In genomic region chr2:65311250-65311649, GRCm38 (mm10) we compare ENCODE assay signal across 24 mouse cellular contexts. TPM values are rescaled to one million over a fixed set of nuclear protein-coding genes. Genes with fewer than 3 reads are reported as not detected.
DNase-seq lines count a peak whose midpoint lies in the region; ATAC-seq and TF ChIP-seq lines count a peak whose summit lies in the region.
"Had no signal": no experiment of that assay in that cellular context is flagged by ENCODE, and none has a peak within 500 bp of the region (broad histone marks: within the 10 kb centered on the region; RNA-seq: fewer than 3 reads in every experiment).

No protein-coding gene starts in this region.

- no peak overlapping the region for H3K4me3 ChIP-seq in hindbrain, postnatal 0 days (ENCODE audit: low read length)
- H3K4me3 ChIP-seq in hindbrain, embryonic 12.5 days: no peak overlapping the region
- no peak overlapping the region for H3K4me3 ChIP-seq in midbrain, postnatal 0 days (ENCODE audit: low read depth, low read length)
- H3K4me3 ChIP-seq in midbrain, embryonic 13.5 days (replicated peaks): no peak overlapping the region
- H3K4me3 ChIP-seq: embryonic facial prominence, embryonic 10.5 days; embryonic facial prominence, embryonic 12.5 days; forebrain, embryonic 13.5 days; forebrain, embryonic 15.5 days had no signal

- 74% methylated on average over 3 of the region's 3 CpGs for WGBS in hindbrain, postnatal 0 days
- WGBS in hindbrain, embryonic 12.5 days: 70% methylated on average over 3 of the region's 3 CpGs
- 49% methylated on average over 3 of the region's 3 CpGs for WGBS in midbrain, postnatal 0 days
- WGBS in midbrain, embryonic 13.5 days: 53% methylated on average over 3 of the region's 3 CpGs

- H3K4me1 ChIP-seq in hindbrain, postnatal 0 days (ENCODE audit: insufficient read depth, low read length): no peaks in the 10 kb centered on the region
- H3K4me1 ChIP-seq in hindbrain, embryonic 12.5 days: no peaks in the 10 kb centered on the region
- H3K4me1 ChIP-seq in midbrain, postnatal 0 days (ENCODE audit: insufficient read depth, low read length): no peaks in the 10 kb centered on the region
- no peaks in the 10 kb centered on the region for H3K4me1 ChIP-seq in midbrain, embryonic 13.5 days (replicated peaks)
- H3K4me1 ChIP-seq: embryonic facial prominence, embryonic 10.5 days; embryonic facial prominence, embryonic 12.5 days; forebrain, embryonic 13.5 days; forebrain, embryonic 15.5 days had no signal

- TF ChIP-seq CTCF in hindbrain, postnatal 0 days (IDR thresholded peaks at IDR 0.05; ENCODE audit: low read depth): no peak
- TF ChIP-seq CTCF in midbrain, postnatal 0 days (IDR thresholded peaks at IDR 0.05): no peak

- H3K9ac ChIP-seq in hindbrain, postnatal 0 days (replicated peaks; ENCODE audit: low read length): no peak overlapping the region
- no peak overlapping the region for H3K9ac ChIP-seq in hindbrain, embryonic 12.5 days
- H3K9ac ChIP-seq in midbrain, postnatal 0 days (replicated peaks; ENCODE audit: low read length, poor library complexity, severe bottlenecking): no peak overlapping the region
- no peak overlapping the region for H3K9ac ChIP-seq in midbrain, embryonic 13.5 days (replicated peaks)
- H3K9ac ChIP-seq: embryonic facial prominence, embryonic 12.5 days; forebrain, embryonic 13.5 days; forebrain, embryonic 15.5 days had no signal

- H3K4me2 ChIP-seq in hindbrain, postnatal 0 days (ENCODE audit: low read depth, low read length): no peak overlapping the region
- H3K4me2 ChIP-seq in hindbrain, embryonic 12.5 days (replicated peaks): no peak overlapping the region
- no peak overlapping the region for H3K4me2 ChIP-seq in midbrain, postnatal 0 days (ENCODE audit: low read depth, low read length, poor library complexity, severe bottlenecking)
- no peak overlapping the region for H3K4me2 ChIP-seq in midbrain, embryonic 13.5 days (replicated peaks)
- H3K4me2 ChIP-seq: embryonic facial prominence, embryonic 12.5 days; forebrain, embryonic 13.5 days; forebrain, embryonic 15.5 days had no signal

- no peak overlapping the region for H3K27ac ChIP-seq in hindbrain, postnatal 0 days
- H3K27ac ChIP-seq in hindbrain, embryonic 12.5 days: no peak overlapping the region
- no peak overlapping the region for H3K27ac ChIP-seq in midbrain, postnatal 0 days (ENCODE audit: low read depth, low read length)
- H3K27ac ChIP-seq in midbrain, embryonic 13.5 days: no peak overlapping the region
- H3K27ac ChIP-seq: embryonic facial prominence, embryonic 10.5 days; embryonic facial prominence, embryonic 12.5 days; forebrain, embryonic 13.5 days; forebrain, embryonic 15.5 days had no signal

- H3K27me3 ChIP-seq in hindbrain, postnatal 0 days (ENCODE audit: insufficient read depth, low read length): no peaks in the 10 kb centered on the region
- H3K27me3 ChIP-seq in hindbrain, embryonic 12.5 days: no peaks in the 10 kb centered on the region
- H3K27me3 ChIP-seq in midbrain, postnatal 0 days (ENCODE audit: insufficient read depth, low read length): no peaks in the 10 kb centered on the region
- no peaks in the 10 kb centered on the region for H3K27me3 ChIP-seq in midbrain, embryonic 13.5 days
- H3K27me3 ChIP-seq: CH12.LX; embryonic facial prominence, embryonic 12.5 days; forebrain, embryonic 13.5 days; forebrain, embryonic 15.5 days; Patski had no signal

- no peak for DNase-seq in hindbrain, postnatal 0 days (ENCODE audit: low spot score)
- DNase-seq in midbrain, postnatal 0 days (ENCODE audit: low spot score): peak; percentile 5
- peak; percentile 32 to 37 for DNase-seq in right cerebral cortex, postnatal 10 days (ENCODE audit: low spot score in 2 of 2)
- DNase-seq in right cerebral cortex, adult 2 months (ENCODE audit: low spot score in 2 of 2): no peak
- DNase-seq: adrenal gland, adult 8-10 months; adrenal gland, postnatal 14 days; adrenal gland, postnatal 36 days; B cell, adult 2 months; cerebellum, adult 11-12 months; cerebellum, adult 2 months; cerebellum, adult 9-10 months; cerebellum, postnatal 10 days; cerebellum, postnatal 25 days had no signal

- H3K36me3 ChIP-seq in hindbrain, postnatal 0 days (ENCODE audit: insufficient read depth, low read length): no peaks in the 10 kb centered on the region
- H3K36me3 ChIP-seq in hindbrain, embryonic 12.5 days: no peaks in the 10 kb centered on the region
- no peaks in the 10 kb centered on the region for H3K36me3 ChIP-seq in midbrain, postnatal 0 days (ENCODE audit: insufficient read depth, low read length)
- H3K36me3 ChIP-seq in midbrain, embryonic 13.5 days: no peaks in the 10 kb centered on the region
- H3K36me3 ChIP-seq: embryonic facial prominence, embryonic 10.5 days; embryonic facial prominence, embryonic 12.5 days; forebrain, embryonic 15.5 days; G1E had no signal

- ATAC-seq in hindbrain, postnatal 0 days: peak; percentile 24; the same call in 1 of the 2 replicates
- no peak for ATAC-seq in hindbrain, embryonic 12.5 days (ENCODE audit: low FRiP score)
- ATAC-seq in midbrain, postnatal 0 days (ENCODE audit: low FRiP score): no peak
- no peak for ATAC-seq in midbrain, embryonic 13.5 days
- ATAC-seq: activated CD4-positive, CD25-positive, alpha-beta regulatory T cell, adult 4 months; CD4-positive, CD25-positive, alpha-beta regulatory T cell, adult 4 months; forebrain, embryonic 13.5 days; forebrain, embryonic 15.5 days; Patski had no signal

- no peaks in the 10 kb centered on the region for H3K9me3 ChIP-seq in hindbrain, postnatal 0 days (ENCODE audit: low read length)
- no peaks in the 10 kb centered on the region for H3K9me3 ChIP-seq in hindbrain, embryonic 12.5 days (replicated peaks)
- H3K9me3 ChIP-seq in midbrain, postnatal 0 days (ENCODE audit: low read length): no peaks in the 10 kb centered on the region
- H3K9me3 ChIP-seq in midbrain, embryonic 13.5 days: no peaks in the 10 kb centered on the region
- H3K9me3 ChIP-seq: embryonic facial prominence, embryonic 10.5 days; embryonic facial prominence, embryonic 12.5 days; forebrain, embryonic 13.5 days; forebrain, embryonic 15.5 days had no signal

RNA-seq across cellular contexts. Expression of gene Slc38a11, which starts 52.6 kb away (rescaled TPM):
- 4.1 and 6.0 TPM in 2 replicates for total RNA-seq in hindbrain, postnatal 0 days (2014; rRNA removed)
- 1.5 and 1.7 TPM in 2 replicates for polyA plus RNA-seq in hindbrain, postnatal 0 days (2015; fragmentation: Nextera tagmentation; extraction: Ambion mirVana)
- polyA plus RNA-seq in hindbrain, embryonic 12.5 days (2016; fragmentation: Nextera tagmentation; extraction: Ambion mirVana): 0.30 and 0.34 TPM in 2 replicates
- total RNA-seq in midbrain, postnatal 0 days (2014; rRNA removed): 3.3 and 4.0 TPM in 2 replicates
- polyA plus RNA-seq in midbrain, postnatal 0 days (2015; fragmentation: Nextera tagmentation; extraction: Ambion mirVana): 1.0 and 1.3 TPM in 2 replicates
- polyA plus RNA-seq in midbrain, embryonic 13.5 days (2015; fragmentation: Nextera tagmentation; extraction: Ambion mirVana): 1.9 and 2.8 TPM in 2 replicates
- total RNA-seq: CH12.LX had no signal
- polyA plus RNA-seq: activated CD4-positive, CD25-positive, alpha-beta regulatory T cell, adult 4 months; CD4-positive, CD25-positive, alpha-beta regulatory T cell, adult 4 months; G1E; Patski had no signal

Comparison
In these comparisons a context has a peak if more than half of its experiments do, and no peak if none do; other contexts are left out.
1. DNase-seq: peak in midbrain, postnatal 0 days (single experiment) and right cerebral cortex, postnatal 10 days (2 of 2); none in hindbrain, postnatal 0 days (single experiment) and right cerebral cortex, adult 2 months (0 of 2).